Mouse (Mus musculus) v-Abl transformed pro-B cells (cell line): ENCODE results near the gene Clec3b.

Experiments used
- in situ Hi-C, 2 experiments: fragments of 400-800 bp; cut with MboI; formaldehyde crosslinking; loops; one replicate each; pipeline ENCODE4 v1.15.1; 2025; ENCODE audit not compliant: unreplicated experiment in 2 of 2

The Clec3b gene

DNA sequence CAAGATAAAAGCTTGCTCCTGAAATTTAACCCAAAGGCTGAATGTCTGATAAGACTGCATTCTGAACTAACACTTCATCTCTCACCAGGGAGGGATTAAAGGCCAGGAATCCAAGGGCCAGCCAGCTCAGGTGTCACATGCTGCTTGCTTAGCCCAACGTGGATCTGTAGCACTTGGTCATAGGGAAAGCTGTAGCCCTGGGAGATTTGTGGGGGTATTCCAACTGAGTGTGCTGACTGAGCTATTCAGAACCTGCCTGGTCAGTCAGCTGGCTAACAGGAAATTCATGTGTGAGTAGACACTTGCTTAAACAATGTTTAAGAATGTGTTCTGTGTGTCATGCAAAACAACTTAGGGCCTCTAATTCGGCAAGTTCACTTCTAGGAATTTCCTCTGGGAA, 55.8 kb downstream of the Clec3b start:
- in situ Hi-C loops = no loop called here

DNA sequence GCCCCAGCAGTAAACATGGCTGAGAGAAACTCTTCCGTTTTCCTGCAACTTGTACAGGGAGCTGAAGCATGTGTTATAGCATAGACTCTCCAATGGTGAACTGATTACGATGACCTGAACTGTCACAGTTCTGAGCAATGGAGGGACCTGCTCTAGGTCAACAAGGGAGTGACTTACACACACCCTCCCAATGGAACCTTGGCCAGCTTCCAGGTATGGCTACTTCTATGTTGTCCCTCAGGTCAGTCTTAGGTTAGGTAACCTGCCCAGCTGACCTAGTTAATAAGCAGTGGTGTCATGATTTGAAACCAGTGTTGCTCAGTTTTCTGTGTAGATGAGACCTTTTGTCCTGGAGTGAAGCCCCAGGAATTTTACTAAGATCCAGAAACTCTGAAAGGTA, 56.2 kb downstream of the Clec3b start:
- in situ Hi-C loops = no loop called here
